Mouse (Mus musculus): ENCODE results near the gene Lrrc37a.

DNA sequence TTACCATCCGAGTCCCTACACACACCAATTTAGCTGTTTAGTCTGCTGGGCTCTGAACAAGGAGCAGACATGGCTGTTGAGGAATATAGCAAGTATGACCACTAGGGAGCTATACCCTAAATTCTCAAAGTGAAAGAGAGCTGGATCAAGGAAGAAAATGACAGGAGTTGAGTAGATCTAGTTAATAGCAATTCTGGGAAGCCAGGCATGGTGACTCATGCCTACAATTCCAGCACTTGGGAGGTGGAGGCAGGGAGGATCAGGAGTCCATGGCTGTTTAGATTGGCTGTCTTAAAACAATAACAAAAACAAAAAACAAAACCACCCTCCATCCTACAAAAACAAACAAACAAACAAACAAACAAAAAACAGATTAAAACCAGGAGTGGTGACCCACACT lies 93.1 kb downstream of the Lrrc37a start:
- TF ChIP-seq CTCF (IDR thresholded peaks at IDR 0.05; ENCODE audit: borderline replicate concordance, insufficient read depth, low read length) (no peak), POLR2A (IDR thresholded peaks at IDR 0.05; ENCODE audit: low read depth, low read length) (no peak)
